Mouse (Mus musculus): ENCODE results near the gene Gm8947.
"Not testable (repeated sequence)": the region's sequence is repeated elsewhere in the genome, so short reads cannot be mapped to it uniquely, and the experiment has no call there.

The Gm8947 gene

DNA sequence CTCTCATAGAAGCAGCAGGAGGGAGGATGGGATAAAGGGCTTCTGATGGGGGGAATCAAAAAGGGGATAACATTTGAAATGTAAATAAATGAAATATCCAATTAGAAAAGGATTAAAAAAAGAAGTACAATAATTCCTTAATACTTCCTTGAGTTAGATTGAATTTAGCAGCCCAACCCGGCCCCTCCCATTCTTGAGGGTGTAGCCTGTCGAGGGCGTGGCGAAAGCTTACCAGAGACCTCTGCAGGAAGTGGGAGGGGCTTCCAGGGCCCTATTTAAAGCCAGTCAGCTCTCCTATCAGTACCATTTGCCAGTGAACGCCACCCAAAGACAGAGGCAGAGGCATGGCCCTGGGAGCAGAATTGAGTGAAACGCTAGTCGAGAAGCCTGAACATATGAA lies 9.9 kb upstream of the Gm8947 start, which contains the start of gene Gm47985:
Gene Gm47985, plus strand, starts transcription at position 272 of the 400 bp plus-strand sequence.
- DNase-seq (ENCODE audit: low read depth): not testable (repeated sequence)

GRCm38 (mm10) chr1:151186186-151186585 lies 6.0 kb upstream of the Gm8947 start:
- DNase-seq (ENCODE audit: low read depth): not testable (repeated sequence)

DNA sequence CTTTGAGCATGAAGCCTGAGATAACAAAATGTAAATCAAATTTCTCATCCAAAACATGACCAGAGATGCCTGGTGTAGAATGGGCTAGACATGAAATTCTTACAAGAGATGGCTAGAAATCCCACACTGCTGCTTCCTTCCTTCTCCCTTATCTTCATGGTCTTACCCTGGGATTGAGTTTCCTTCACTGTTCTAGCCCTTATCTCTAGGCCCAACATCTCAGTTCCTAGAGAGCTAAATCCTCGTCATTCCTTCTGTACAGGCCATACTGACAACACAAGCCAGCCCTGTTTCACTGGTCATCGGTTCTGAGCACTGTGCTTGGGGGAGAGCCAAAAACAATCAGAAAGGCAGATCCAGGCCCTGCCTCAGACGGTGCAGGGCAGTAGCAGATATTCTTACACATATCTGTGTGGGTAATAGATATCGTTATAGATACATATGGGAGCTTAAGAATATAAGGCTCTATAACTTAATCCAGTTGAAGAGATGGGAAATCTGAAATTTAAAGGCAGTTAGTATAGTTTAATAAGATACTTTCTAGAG lies 5.2 kb upstream of the Gm8947 start:
- not testable (repeated sequence) for DNase-seq (ENCODE audit: low read depth)

- no peak for DNase-seq (ENCODE audit: low read depth)
Observed at GRCm38 (mm10) chr1:151188469-151188868, 3.7 kb upstream of the Gm8947 start.

- DNase-seq (ENCODE audit: low read depth): not testable (repeated sequence)
Observed at GRCm38 (mm10) chr1:151192739-151193138, 563 bp downstream of the Gm8947 start.

- peak; percentile 0 for DNase-seq (ENCODE audit: low read depth)
Observed at GRCm38 (mm10) chr1:151195986-151196385, 3.8 kb downstream of the Gm8947 start.

DNA sequence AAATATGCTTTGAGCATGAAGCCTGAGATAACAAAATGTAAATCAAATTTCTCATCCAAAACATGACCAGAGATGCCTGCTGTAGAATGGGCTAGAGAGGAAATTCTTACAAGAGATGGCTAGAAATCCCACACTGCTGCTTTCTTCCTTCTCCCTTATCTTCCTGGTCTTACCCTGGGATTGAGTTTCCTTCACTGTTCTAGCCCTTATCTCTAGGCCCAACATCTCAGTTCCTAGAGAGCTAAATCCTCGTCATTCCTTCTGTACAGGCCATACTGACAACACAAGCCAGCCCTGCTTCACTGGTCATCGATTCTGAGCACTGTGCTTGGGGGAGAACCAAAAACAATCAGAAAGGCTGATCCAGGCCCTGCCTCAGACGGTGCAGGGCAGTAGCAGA lies 4.5 kb downstream of the Gm8947 start:
- DNase-seq (ENCODE audit: low read depth): peak; percentile 1

- peak; percentile 3 for DNase-seq (ENCODE audit: low read depth)
Observed at GRCm38 (mm10) chr1:151198120-151198519, 5.9 kb downstream of the Gm8947 start, which contains the start of gene Gm47995. Gm47995 (plus strand) TSS chr1:151198448.

- not testable (repeated sequence) for DNase-seq (ENCODE audit: low read depth)
Observed at GRCm38 (mm10) chr1:151200620-151201019, 8.4 kb downstream of the Gm8947 start.

DNA sequence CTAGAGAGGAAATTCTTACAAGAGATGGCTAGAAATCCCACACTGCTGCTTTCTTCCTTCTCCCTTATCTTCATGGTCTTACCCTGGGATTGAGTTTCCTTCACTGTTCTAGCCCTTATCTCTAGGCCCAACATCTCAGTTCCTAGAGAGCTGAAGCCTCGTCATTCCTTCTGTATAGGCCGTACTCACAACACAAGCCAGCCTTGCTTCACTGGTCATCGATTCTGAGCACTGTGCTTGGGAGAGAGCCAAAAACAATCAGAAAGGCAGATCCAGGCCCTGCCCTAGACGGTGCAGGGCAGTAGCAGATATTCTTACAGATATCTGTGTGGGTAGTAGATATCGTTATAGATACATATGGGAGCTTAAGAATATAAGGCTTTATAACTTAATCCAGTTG lies 10.6 kb downstream of the Gm8947 start:
- DNase-seq (ENCODE audit: low read depth): not testable (repeated sequence)

- DNase-seq (ENCODE audit: low read depth): not testable (repeated sequence)
Observed at GRCm38 (mm10) chr1:151203818-151204217, 11.6 kb downstream of the Gm8947 start, which contains the start of gene 3110040M04Rik. 3110040M04Rik (plus strand) TSS chr1:151204121.

GRCm38 (mm10) chr1:151208493-151208892 lies 16.3 kb downstream of the Gm8947 start:
- DNase-seq (ENCODE audit: low read depth): not testable (repeated sequence)

DNA sequence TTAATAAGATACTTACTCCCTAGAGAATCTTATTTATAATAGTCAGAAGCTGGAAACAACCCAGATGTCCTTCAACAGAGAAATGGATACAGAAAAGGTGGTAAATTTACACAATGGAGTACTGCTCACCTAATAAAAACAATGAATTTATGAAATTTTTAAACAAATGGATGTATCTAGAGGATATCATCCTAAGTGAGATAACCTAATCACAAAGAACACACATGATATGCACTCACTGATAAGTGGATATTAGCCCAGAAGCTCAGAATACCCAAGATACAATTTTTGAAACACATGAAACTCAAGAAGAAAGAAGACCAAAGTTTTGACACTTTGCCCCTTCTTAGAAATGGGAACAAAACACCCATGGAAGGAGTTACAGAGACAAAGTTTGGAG lies 16.8 kb downstream of the Gm8947 start:
- DNase-seq (ENCODE audit: low read depth): not testable (repeated sequence)

DNA sequence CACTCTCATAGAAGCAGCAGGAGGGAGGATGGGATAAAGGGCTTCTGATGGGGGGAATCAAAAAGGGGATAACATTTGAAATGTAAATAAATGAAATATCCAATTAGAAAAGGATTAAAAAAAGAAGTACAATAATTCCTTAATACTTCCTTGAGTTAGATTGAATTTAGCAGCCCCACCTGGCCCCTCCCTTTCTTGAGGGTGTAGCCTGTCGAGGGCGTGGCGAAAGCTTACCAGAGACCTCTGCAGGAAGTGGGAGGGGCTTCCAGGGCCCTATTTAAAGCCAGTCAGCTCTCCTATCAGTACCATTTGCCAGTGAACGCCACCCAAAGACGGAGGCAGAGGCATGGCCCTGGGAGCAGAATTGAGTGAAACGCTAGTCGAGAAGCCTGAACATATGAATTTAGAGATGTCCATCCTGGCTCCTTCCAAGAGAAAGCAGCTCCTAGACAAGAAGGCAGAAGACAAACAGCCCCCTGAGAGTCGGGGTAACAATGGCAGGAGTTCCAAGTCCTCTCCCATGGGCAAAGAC lies 17.7 kb downstream of the Gm8947 start, which contains the start of gene Gm47996:
Gene Gm47996, plus strand, starts transcription at position 308 of the 532 bp plus-strand sequence.
- not testable (repeated sequence) for DNase-seq (ENCODE audit: low read depth)

- DNase-seq (ENCODE audit: low read depth): not testable (repeated sequence)
Observed at GRCm38 (mm10) chr1:151211666-151212065, 19.5 kb downstream of the Gm8947 start.

GRCm38 (mm10) chr1:151214862-151215261 lies 22.7 kb downstream of the Gm8947 start:
- no peak for DNase-seq (ENCODE audit: low read depth)

DNA sequence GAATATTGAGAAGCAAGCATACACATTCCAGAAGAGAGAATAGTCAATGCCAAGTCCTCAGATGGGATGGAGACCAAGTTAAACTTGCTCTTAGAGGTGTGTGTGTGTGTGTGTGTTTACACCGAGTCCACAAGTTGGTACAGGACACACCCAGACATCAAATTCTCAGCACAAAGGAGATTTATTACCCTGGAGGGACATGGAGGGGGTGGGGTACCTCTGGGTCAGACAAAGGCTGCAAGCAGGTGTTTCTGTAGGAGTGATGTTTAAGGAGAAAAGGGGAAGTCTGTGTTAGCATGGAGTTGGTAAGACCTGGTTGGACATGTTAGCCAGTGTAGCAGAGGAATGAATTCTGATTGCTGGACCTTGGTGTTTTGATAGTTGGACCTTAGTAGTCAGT lies 23.8 kb downstream of the Gm8947 start:
- no peak for DNase-seq (ENCODE audit: low read depth)

DNA sequence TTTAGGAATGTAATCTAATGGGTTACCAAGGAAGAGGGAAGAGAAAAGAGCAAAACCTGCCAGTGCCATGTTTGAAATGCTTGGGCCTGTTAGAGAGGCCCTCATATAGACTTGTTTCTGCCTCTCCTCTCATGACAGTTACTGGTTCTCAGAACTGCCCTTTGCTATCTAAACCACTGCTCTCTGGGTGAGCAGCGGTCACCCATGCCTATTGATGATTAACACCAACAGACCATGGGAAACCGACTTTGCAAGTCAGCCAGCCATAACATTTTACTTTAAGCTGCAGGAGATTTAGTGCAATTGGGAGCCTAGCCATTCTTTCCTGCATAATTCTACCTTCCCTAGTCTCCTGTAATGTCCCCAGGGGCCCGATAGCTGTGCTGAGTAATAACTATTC lies 24.2 kb downstream of the Gm8947 start:
- DNase-seq (ENCODE audit: low read depth): no peak

DNA sequence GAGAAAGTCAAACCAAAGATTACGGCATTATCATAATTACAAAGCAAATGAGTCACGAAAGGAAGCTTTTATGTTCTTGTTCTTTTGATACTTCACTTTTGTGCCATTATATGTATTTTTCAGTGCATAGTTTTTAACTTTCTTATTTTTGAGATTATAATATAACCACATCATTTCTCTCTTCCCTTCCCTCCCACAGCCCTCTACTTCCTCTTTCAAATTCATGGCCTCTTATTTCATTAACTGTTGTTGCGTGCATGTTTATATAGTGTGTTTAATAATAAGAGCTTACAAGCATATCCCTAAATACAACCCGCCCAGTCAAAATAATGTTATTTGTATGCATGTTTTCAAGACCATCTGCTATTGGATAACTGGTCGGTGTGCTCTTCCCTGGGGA lies 26.9 kb downstream of the Gm8947 start:
- DNase-seq (ENCODE audit: low read depth): no peak

DNA sequence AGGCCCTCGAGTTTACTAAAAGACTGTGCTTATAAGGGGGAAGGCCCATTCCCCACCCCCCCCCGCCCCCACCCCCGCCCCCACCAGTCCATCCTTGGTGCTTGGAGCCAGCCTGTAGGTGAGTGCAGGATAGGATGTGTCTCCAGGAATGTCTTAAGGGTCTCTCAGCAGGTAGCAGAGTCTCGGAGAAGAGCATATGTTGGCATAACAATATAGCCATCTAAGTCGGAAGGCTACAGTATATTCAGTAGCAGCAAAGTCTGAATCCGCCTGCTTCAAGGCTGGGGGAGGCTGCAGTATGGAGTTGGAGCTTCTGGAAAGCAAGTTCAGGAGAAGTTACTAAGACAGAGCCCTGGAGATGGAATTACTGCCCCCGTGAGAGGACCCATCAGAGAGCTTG lies 27.9 kb downstream of the Gm8947 start:
- DNase-seq (ENCODE audit: low read depth): no peak

DNA sequence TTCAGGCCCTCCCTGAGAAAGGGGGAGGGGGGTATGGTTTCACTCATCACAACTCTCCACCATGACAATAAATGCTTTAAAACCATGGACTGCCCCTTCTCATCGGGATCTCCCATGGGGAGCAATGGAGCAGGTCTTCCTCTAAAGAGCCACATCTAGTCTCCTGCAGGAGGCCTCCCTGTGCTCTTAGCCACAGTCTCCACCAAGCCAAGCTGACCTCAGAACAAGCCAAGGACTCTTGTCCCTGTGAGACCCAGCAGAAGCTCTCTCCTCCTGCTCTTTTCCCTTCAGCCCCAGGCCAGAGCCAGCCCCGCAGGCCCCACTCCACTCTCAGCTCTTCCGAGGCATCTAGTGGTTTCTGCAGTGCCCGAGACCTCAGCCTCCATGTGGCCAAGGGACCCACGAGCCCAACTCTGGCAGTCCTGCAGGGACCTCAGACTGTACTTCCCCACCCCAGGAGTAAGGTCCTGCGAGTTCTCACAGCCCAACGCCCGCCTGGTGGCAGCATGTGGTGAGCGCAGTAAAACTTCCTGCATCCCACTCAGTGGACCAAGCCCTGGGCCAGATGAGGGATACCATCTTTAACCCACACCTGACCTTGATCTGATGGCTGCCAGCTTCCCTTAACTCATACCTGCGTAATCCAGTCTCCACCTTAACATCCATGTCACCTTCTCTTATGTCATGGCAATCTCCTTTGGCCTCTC lies 30.5 kb downstream of the Gm8947 start:
- no peak for DNase-seq (ENCODE audit: low read depth)

GRCm38 (mm10) chr1:151223377-151223776 lies 31.2 kb downstream of the Gm8947 start:
- DNase-seq (ENCODE audit: low read depth): no peak

- no peak for DNase-seq (ENCODE audit: low read depth)
Observed at GRCm38 (mm10) chr1:151224536-151224935, 32.4 kb downstream of the Gm8947 start.
